Mouse (Mus musculus): ENCODE measurements around the gene Jrkl.

Gene Jrkl

GRCm38 (mm10) chr9:13245481-13245880, at the start of gene Jrkl:
Gene Jrkl (minus strand): TSS chr9:13245829.
- peak; percentile 9 to 31 for DNase-seq

- DNase-seq: no peak
Observed at GRCm38 (mm10) chr9:13287482-13287881, 41.9 kb upstream of the Jrkl start.

- no peak for DNase-seq
Observed at GRCm38 (mm10) chr9:13273219-13273618, 27.6 kb upstream of the Jrkl start.

- no peak for DNase-seq
Observed at GRCm38 (mm10) chr9:13260980-13261379, 15.4 kb upstream of the Jrkl start.

GRCm38 (mm10) chr9:13258173-13258572, 12.5 kb upstream of the Jrkl start:
- DNase-seq: no peak

- no peak for DNase-seq
Observed at GRCm38 (mm10) chr9:13256726-13257125, 11.1 kb upstream of the Jrkl start.

- no peak for DNase-seq
Observed at GRCm38 (mm10) chr9:13251251-13251650, 5.6 kb upstream of the Jrkl start.

- DNase-seq: no peak
Observed at GRCm38 (mm10) chr9:13248104-13248503, 2.5 kb upstream of the Jrkl start.

- peak; percentile 94 to 98 for DNase-seq
Observed at GRCm38 (mm10) chr9:13246815-13247638, 1.4 kb upstream of the Jrkl start, which contains the start of gene Ccdc82. Gene Ccdc82 (plus strand): TSS chr9:13246955.

- DNase-seq: no peak
Observed at GRCm38 (mm10) chr9:13242321-13242720, 3.3 kb downstream of the Jrkl start.

GRCm38 (mm10) chr9:13231545-13232216, 13.9 kb downstream of the Jrkl start:
- peak; percentile 26 to 33 for DNase-seq

- DNase-seq: peak in 1 of 2 experiments; percentile 16
Observed at GRCm38 (mm10) chr9:13230553-13230952, 15.1 kb downstream of the Jrkl start.

- no peak for DNase-seq
Observed at GRCm38 (mm10) chr9:13225872-13226271, 19.8 kb downstream of the Jrkl start.

GRCm38 (mm10) chr9:13206369-13206768, 39.3 kb downstream of the Jrkl start:
- DNase-seq: no peak

GRCm38 (mm10) chr9:13203681-13204080, 41.9 kb downstream of the Jrkl start:
- no peak for DNase-seq

GRCm38 (mm10) chr9:13203109-13203508, 42.5 kb downstream of the Jrkl start:
- DNase-seq: no peak

GRCm38 (mm10) chr9:13200079-13200478, 45.5 kb downstream of the Jrkl start:
- DNase-seq: no peak

GRCm38 (mm10) chr9:13195762-13196161, 49.9 kb downstream of the Jrkl start:
- peak in 1 of 2 experiments; percentile 44 for DNase-seq

- DNase-seq: peak; percentile 2 to 5
Observed at GRCm38 (mm10) chr9:13195268-13195667, 50.4 kb downstream of the Jrkl start.

GRCm38 (mm10) chr9:13194619-13195018, 51.0 kb downstream of the Jrkl start:
- DNase-seq: no peak

All from kidney, postnatal 36 days (tissue).